Mouse (Mus musculus) 3T3-L1 (cell line): ENCODE measurements at regions not wholly inside any gene's neighbourhood (a gene's known extent, or its start where the extent isn't known, plus 50 kb on each side); places are given as distances from the start of the nearest gene placed in this dataset.

Experiments used
- DNase-seq: peaks from one replicate; pipeline ENCODE4 v3.0.0-alpha.2; 2015; ENCODE audit warnings: low read depth, low spot score

GRCm38 (mm10) chr4:47724331-47725004 is 250.0 kb downstream of the Sec61b start:
- no peak for DNase-seq

- no peak for DNase-seq
Observed at GRCm38 (mm10) chr4:47725005-47725340, 250.5 kb downstream of the Sec61b start.

GRCm38 (mm10) chr4:47746498-47747190 is 272.2 kb downstream of the Sec61b start:
- no peak for DNase-seq

- DNase-seq = no peak
Observed at GRCm38 (mm10) chr4:47772230-47772920, 272.6 kb upstream of the Nr4a3 start.

GRCm38 (mm10) chr4:47774664-47775063 is 270.3 kb upstream of the Nr4a3 start:
- no peak for DNase-seq

GRCm38 (mm10) chr4:47781039-47781438 is 263.9 kb upstream of the Nr4a3 start:
- DNase-seq = peak; percentile 36

- no peak for DNase-seq
Observed at GRCm38 (mm10) chr4:47796977-47797376, 248.0 kb upstream of the Nr4a3 start.

- no peak for DNase-seq
Observed at GRCm38 (mm10) chr4:47799165-47799564, 245.8 kb upstream of the Nr4a3 start.

- no peak for DNase-seq
Observed at GRCm38 (mm10) chr4:47803111-47803510, 241.8 kb upstream of the Nr4a3 start.

GRCm38 (mm10) chr4:47807877-47808276 is 237.1 kb upstream of the Nr4a3 start:
- DNase-seq = no peak

- no peak for DNase-seq
Observed at GRCm38 (mm10) chr4:47814030-47814429, 230.9 kb upstream of the Nr4a3 start.

- no peak for DNase-seq
Observed at GRCm38 (mm10) chr4:47818371-47819159, 226.4 kb upstream of the Nr4a3 start.

GRCm38 (mm10) chr4:47820562-47820961 is 224.4 kb upstream of the Nr4a3 start:
- no peak for DNase-seq

- no peak for DNase-seq
Observed at GRCm38 (mm10) chr4:47823299-47823698, 221.7 kb upstream of the Nr4a3 start.

- DNase-seq = no peak
Observed at GRCm38 (mm10) chr4:47824083-47824482, 220.9 kb upstream of the Nr4a3 start.

GRCm38 (mm10) chr4:47832905-47833304 is 212.0 kb upstream of the Nr4a3 start:
- no peak for DNase-seq

GRCm38 (mm10) chr4:47838411-47838810 is 206.5 kb upstream of the Nr4a3 start:
- DNase-seq = no peak

- DNase-seq = no peak
Observed at GRCm38 (mm10) chr4:47842128-47842656, 202.8 kb upstream of the Nr4a3 start.

GRCm38 (mm10) chr4:47845239-47845638 is 199.7 kb upstream of the Nr4a3 start:
- DNase-seq = no peak

- DNase-seq = no peak
Observed at GRCm38 (mm10) chr4:47846389-47847318, 198.3 kb upstream of the Nr4a3 start.

- DNase-seq = no peak
Observed at GRCm38 (mm10) chr4:47861151-47861550, 183.8 kb upstream of the Nr4a3 start.
